Mouse (Mus musculus): ENCODE measurements around the gene Muc1.
A peak's percentile ranks its signal among the peaks of the same experiment; 100 is the strongest.

Gene Muc1

DNA sequence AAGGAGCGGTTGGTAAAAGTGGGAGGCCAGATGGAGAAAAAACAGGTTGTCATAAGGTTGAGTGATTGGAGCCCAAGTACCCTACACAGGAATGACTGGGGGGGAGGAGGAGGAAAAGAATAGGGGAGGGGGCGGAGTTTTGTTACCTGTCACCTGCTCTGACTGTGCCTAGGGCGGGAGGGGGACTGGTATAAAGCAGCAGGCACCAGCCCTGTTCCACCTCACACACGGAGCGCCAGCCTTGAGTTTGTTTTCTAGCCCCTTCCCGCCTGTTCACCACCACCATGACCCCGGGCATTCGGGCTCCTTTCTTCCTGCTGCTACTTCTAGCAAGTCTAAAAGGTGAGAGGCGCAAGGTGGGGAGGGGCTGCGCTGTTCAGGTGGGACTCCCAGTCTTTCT, at the start of gene Muc1:
Muc1 (plus strand) TSS at position 222 of the 400 bp plus-strand sequence.
- peak; percentile 82 for DNase-seq

DNA sequence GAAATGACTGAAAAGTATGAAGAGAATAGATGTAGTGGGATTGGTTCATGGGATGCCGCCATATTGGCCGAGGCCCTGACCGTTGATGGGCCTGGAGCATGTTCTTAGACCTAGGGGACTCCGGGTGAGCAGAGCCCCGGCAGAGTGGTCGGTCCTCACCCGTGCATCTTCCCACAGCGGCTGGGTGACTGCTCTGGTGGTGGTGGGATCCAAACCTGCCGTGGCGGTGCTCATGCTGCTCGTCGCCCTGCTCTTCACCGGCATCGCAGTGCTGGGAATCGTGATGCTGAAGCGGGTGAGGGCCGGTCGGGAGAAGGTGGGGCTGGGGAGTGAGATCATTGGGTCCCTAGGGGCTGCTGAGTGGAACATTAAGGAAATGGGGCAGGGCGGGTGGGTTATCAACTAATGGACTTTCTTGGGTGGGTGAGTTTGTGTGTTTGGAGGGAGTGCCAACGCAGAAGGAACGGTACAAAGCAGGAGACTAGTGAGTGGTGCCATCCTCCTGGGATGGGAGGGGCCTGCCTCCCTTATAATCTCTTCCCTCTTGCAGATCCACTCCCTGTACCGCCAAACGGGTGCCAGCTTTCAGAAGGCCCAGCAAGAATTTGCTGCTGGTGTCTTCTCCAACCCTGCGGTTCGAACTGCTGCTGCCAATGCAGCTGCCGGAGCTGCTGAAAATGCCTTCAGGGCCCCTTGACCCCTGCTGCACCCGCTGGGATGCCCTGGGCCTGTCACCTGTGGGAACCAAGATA, 46.9 kb upstream of the Muc1 start:
- DNase-seq = no peak

DNA sequence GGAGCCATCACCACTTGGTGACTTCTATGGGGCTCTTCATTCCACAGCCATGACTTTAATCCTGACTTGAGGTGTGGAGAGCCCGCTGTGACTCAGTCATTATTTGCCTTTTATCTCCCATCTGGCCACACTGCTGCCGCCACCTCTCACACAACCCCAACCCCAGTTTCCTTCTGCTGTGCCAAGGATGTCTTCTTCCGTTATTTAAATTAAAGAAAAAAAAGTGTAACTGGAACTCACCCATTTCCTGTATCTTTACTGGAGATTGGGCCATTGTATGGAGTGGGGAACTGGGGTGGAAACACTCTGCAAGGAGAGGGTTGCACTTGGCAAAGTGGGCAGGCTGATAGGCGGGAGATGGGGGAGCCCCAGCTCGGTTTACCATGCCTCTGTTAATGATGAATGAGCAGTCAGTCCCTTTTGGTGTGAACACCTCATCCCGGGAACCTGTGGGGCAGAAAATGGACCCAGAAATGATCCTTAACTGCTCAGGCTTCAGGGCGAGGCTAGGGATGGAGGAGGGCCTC, 46.3 kb upstream of the Muc1 start:
- DNase-seq = no peak

DNA sequence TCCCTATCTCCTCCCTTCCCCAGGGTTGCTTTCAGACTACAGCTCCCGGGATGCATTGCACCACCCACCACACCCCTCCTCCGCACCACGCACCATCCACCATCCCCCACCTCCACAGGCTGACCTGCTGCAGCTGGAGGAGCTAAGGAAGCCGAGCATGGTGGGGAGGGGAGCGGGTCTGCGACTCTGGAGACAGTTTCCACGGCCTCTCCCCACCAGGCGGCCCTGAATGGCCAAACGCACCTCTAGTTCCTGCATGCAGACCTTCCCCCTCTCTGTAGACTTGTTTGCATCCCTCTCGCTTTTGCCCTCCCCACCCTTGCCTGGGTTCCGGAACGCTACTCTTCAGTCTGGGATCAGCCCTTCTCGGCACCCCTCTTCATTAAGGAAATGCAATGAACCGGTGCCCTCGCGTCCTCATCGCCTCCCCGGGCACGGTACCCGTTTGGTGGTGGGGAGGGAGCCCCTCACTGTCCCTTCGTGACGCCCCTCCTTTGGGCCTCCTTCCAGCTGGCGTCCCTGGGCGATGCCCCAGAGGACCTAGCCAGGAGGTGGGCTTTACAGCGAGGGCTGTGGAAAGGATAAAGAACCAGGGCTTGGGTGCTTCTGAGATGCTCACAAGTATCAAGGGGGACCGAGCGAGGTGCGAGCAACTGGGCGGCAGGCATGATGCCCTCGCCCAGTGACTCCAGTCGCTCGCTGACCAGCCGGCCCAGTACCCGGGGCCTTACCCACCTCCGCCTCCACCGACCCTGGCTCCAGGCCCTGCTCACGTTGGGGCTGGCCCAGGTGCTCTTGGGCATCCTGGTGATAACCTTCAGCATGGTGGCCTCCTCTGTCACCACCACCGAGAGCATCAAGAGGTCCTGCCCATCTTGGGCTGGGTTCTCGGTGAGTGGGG, 45.5 kb upstream of the Muc1 start, which contains the start of gene Fam189b:
Fam189b (plus strand) TSS at position 86 of the 901 bp plus-strand sequence.
- DNase-seq = peak; percentile 87

DNA sequence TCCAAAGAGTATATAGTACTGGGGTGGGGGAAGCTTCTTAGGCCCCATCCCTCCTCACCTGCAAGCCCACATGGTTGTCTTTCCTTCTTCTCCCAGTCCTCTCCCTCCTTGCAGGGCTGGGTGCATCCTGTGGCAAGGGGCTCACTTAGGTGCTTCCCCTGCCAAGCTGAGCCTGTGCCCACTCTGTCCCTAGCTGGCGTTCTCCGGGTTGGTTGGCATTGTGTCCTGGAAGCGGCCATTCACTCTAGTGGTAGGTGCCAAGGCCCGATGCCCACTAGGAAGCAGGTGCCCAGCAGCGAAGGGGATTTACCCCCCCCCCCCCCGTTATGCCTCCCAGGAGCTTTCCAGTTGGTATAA, 44.9 kb upstream of the Muc1 start:
- DNase-seq = no peak

DNA sequence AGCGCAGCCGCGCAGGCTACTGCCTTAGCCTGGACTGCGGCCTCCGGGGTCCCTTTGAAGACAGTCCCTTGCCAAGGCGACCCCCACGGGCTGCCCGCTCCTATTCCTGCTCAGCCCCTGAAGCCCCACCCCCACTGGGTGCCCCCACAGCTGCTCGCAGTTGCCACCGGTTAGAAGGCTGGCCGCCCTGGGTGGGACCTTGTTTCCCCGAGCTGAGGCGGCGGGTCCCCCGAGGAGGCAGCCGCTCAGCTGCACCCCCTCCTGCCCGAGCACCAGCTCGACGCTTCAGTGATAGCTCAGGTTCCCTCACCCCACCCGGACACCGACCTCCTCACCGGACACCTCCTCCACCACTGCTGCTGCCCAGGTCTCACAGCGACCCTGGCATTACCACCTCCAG, 41.7 kb upstream of the Muc1 start:
- DNase-seq = no peak

DNA sequence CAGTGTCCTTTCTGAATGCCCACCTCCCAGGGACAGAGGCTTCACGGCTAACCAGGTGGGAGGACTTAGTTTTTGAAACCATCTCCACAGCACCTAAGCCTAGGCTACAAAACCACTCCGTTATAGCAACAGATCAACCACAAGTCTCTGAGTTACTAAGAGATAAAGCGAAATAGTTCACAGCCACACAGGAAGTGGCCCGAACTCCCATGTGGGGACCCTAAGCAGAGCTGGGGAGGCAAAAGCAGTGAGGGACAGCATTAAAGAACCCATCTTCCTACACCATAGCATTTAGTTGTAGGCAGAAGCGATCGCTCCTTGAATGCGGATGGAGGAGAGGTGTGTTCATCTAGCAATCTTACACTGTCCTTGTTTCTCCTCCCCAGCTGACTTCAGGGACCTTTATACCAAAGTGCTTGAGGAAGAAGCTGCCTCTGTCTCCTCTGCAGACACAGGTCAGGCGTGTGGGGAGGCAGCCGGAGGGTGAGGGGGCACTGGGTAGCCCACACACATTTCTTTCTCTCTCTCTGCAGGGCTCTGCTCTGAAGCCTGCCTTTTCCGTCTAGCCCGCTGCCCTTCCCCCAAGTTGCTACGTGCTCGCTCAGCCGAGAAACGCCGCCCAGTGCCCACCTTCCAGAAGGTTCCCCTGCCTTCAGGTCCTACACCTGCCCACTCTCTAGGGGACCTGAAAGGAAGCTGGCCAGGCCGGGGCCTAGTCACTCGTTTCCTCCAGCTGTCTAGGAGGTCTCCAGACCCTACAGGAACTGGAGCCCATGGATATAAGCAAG, 41.0 kb upstream of the Muc1 start:
- no peak for DNase-seq

DNA sequence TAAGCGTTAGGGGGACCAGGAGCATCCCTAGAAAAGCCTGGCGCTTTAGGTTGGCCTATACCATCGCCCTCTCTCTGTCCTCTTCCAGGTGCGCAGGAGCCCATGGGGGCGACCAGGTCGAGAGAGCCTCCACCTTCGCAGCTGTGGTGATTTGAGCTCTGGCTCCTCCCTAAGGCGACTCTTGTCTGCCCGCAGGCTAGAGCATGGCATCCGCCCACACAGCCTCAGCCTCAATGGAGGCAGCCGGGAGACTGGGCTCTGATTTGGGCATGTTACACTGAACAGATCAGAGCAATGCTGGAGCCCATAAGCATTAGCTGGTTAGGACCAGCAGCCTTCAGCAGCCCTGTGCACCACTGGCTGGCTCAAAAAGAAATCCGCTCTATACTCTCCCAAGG, 40.4 kb upstream of the Muc1 start:
- DNase-seq = no peak

DNA sequence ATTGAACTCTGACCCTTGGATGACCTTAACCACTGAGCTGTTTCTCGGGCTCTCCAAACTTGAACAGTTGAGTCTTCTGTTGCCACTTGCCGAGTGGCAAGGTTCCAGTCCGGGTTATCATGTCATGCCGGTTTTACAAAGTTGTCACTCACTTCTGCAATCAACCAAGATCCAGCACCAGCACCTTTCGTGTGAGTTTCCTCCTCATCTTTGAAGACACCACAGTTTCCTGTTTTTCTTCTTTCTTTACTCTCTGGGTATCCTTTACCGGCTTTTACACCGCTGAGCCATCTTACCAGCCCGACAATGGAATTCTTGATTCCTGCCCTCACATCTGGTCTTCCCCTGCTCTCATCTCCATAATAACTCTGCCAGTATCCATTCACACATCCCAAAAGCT, 38.4 kb upstream of the Muc1 start:
- no peak for DNase-seq

DNA sequence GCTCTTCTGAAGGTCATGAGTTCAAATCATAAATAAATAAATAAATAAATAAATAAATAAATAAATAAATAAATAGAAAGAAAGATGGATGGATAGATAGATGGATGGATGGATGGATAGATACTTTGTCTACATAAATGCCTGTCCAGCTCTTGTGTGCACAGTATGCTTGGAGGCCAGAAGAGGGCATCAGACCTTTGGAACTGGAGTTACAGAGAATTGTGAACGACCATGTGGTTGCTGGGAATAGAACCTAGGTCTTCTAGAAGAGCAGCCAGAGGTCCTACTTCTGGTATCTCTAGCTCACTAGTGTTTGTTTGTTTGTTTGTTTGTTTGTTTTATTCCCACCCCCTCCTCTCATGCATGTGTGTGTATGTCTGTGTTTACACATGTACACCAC, 35.5 kb upstream of the Muc1 start:
- no peak for DNase-seq

DNA sequence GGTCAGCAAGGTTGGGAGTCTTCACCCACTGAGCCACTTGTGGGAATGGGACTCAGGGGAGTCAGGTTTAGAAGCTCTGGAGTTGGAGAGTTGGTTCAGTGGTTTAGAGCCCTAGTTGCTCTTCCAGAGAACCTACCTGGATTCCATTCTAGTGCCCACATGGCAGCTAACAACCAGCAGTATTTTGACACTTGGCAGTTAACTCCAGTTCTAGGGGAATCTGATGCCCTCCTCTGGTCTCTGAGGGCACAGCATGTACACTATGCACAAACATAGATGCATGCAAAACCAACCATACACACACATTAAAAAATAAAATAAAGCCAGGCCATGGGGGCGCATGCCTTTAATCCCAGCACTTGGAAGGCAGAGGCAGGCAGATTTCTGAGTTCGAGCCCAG, 35.0 kb upstream of the Muc1 start:
- DNase-seq = peak; percentile 58

DNA sequence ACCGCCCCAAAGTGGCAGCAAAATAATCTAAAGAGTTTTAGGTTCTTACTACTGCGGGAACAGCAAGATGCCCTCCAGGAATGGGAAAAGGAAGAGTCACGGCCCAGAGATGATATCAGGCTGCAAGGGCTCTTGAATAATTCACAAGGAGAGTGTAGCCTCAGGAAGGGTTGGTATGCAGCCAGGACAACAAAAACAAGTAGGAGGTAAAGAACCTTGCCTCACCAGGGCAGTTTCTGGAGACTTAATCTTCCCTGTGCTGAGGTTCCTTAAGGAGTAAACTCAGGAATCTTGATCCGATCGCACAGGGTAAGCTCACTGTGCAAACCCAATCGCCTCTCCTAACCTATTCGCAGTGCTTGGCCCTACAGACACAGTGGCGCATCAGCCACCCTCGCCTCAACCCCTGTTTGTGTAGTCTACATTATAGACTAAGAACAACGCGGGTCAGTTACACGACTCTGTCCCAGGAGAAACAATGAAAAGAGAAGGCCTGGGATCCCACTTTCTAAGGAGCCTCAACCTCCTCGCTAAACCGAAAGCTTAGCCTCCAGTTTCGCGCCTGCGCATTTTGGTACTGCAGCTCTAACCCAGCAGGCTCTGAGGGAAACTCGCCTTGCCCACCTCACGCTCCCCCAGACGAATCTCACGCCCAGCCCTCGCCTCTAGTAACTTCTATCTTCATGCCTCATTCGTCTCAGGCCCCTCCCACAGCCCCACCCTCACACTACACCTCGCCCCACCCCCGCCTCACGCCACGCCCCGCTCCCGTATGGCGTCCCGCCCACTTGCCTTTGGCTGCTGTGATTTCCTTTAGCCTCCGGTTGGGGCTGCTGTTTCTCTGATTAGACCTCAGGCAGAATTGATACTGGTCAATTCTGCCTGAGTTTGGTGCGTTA, 32.6 kb upstream of the Muc1 start:
- peak; percentile 94 for DNase-seq

DNA sequence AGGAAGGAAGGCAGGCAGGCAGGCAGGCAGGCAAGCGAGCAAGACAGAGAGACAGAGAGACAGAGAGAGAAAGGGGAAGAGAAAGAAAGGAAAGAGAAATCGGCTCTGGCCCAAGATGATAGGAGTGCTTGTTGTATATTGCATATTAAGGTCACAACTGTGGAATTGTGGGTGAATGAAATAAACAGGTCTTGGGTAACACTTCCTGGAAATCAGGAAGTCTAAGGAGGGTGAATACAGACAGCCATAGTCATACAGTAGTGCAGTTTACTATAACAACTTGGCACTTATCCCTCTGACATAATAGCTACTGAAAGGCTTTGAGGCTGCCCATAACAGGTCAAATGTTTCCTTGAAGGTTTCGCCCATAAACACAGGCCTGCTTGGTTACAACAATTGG, 29.0 kb upstream of the Muc1 start:
- no peak for DNase-seq

DNA sequence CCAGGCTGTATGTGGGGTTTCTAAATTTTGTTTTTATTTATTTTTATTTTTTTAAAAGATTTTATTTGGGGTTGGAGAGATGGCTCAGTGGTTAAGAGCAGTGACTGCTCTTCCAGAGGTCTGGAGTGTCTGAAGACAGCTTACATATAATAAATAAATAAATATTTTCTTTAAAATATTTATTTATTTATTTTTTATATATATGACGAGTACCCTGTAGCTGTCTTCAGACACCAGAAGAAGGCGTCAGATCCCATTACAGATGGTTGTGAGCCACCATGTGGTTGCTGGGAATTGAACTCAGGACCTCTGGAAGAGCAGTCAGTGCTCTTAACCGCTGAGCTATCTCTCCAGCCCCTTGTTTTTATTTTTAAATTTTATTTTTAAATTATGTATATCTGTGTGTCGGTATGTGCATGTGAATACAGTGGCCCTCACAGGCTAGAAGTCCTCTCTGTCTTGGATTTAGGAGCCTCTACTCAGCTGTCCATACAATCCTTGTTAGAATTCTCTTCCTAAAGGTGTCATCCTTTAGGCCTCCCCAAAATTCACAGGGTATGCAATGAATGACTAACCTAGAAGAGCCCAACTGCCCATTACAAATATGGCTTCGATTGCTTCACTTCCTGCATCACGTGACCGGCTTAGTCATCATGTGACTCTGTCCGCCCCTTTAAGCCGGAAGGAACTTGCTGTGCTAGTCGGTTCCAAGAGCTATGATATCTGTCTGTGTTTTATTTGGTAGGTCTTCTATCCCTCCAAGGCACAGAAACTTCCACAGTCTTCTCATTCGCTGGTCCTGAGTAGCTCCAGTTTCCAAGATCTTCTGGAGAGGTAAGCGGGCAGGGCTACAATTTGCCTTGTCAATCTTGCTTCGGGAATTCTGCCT, 26.4 kb upstream of the Muc1 start, which contains the start of gene Gba:
Gba (plus strand) TSS at position 676 of the 889 bp plus-strand sequence.
- peak; percentile 93 for DNase-seq

DNA sequence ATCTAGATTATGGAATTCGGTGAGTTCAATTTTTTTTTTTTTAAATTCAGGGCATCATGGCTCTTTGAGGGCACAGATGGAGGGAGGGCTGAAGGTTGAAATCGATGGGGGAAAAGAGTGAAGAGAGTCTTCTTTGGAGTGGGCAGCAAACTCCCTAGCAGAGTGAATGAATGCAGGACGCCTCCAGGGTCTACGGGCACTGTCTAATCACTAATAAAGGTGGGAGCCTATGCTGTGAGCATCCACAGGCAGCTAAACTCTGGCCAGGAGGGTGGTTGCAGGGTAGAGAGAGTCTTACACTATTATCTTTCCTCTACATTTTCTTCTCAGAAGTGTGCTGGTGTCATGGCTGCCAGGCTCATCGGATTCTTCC, 25.7 kb upstream of the Muc1 start:
- no peak for DNase-seq

DNA sequence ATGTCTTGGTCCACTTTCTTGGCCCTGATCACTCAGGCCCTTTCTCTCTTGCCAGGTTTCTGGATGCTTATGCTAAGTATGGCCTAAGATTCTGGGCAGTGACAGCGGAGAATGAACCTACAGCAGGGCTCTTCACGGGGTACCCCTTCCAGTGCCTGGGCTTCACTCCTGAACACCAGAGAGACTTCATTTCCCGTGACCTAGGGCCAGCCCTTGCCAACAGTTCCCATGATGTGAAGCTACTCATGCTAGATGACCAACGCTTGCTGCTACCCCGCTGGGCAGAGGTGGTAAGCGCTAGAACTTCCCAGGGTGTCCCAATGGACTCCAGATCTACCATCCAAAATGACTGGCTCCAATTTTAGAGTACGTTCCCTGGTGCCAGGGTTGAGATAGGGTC, 22.8 kb upstream of the Muc1 start:
- DNase-seq = no peak

DNA sequence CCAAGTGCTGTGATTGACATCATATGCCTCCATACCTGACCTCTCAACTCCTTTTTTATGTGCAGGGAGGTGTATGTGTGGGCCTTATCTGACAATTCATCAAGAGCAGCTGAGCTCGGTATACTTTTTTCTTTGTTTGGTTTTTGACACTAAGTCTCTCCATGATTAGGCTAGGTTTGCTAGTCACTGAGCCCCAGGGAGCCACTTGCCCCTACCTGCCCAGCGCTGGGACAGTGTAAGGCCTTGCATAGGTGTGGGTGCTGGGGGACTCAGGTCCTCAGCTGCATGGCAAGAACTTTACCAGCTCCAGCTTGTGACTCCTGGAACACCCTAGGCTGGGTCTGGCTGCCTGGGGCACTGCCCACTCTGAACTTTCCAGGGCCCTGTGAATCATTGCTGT, 22.2 kb upstream of the Muc1 start:
- DNase-seq = no peak

DNA sequence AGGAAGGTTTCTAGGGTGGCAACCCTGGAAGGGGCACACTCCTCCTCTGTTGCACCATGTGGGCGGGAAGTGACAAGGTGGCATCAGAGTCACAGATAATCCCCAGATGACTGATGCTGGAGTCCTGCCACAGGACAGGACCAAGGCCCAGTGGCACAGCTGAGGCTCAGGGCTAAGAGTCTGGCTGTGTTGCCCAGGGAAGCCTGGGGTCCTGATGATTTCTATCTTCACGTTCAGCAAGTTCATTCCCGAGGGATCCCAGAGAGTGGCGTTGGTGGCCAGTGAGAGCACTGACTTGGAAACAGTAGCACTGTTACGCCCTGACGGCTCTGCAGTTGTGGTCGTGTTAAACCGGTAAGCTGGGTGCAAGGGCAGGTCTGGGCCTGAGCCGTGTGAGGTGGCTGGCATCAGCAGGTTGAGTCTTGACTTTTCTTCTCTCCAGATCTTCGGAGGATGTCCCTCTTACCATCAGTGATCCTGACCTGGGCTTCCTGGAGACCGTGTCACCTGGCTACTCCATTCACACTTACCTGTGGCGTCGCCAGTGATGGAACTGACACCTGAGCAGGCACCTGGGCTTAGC, 20.7 kb upstream of the Muc1 start:
- no peak for DNase-seq

DNA sequence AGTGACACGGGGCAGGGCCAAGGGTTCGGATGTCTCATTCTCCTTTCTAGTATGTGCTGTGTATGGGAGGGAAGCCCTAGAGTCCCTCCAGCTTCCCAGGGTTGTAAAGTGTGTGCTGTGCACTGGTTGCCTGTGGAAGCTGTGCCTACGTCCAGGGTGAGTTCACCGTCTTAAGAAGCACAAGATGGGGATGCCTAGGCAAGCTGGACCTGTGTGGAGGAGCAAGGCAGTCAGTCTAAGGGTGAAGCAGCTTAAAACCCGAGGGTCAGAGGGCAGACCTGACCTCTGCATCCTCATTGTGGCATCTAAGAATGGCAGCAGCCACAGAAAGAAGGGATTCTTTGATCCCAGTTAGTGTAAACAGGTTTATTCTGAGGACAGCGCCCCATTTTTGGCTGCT, 20.1 kb upstream of the Muc1 start:
- DNase-seq = no peak

DNA sequence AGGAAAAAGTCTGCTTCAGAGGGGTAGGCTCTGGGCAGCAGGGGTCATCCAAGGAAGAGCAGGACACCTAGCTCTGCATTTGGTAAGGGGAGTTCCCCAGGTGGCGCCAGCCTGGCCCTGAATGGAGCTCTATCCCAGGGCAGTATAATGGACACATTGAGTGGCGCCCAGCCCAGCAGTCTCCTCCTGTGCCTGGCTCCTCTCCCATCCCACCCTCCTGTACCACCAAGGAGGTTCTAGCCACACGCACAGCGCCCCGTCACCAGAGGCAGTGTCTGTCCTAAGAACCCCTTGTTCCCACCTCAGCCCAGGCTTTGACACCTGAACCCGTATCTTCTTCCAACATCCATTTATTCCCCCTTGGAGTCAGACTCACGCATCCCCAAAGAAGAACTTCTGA, 19.1 kb upstream of the Muc1 start:
- no peak for DNase-seq

DNA sequence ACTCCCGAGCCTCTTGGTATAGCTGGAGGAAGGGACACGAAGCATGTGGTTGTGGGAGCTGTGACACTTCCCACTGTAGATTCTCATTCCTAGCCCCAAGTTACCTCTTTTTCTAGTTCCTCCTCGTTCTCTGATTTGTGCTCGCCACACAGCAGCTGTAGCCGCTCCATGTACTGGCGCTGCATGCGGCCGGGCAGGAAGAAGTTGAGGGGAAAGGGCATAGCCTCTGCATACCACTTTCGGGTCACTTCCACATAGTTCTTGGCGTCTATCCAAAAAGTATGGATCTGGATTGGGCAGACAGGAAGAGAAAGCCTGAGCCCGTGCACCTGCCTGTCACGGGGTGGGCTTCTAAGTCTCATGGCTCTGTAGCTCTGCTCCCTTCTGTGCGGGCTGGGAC, 18.7 kb upstream of the Muc1 start:
- DNase-seq = no peak
